Comparison of ENCODE assay signal across 18 mouse cellular contexts in the genomic region with DNA sequence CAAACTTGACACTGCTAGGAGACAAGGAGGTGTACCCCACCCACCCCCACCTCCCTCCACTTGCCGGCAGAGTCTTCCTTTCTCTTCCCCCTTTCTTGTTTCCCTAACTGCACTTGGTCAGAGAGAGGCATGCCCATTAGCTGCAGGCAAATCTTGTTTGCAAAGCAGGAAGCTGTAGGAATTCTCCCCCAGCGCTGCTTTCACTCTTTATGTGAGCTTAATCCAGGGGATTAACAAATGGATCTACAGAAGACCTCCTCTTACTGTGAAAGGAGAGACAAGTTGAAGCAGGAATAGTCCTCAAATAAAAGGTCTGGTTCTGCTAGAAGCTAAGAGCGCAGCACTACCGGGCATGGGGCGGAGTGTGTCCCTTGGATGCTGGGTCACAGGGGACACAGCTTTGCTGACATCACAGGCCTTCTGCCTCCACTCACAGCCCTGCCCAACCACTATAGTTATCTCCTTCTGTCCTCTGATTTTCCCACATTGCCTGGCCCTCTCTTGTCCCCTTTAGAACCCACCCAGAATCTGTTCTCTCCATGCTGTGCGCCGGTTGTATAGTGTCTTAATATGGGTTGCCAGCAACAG.
DNase-seq lines count a peak whose midpoint lies in the region; ATAC-seq and TF ChIP-seq lines count a peak whose summit lies in the region.
"Had no signal": no experiment of that assay in that cellular context is flagged by ENCODE, and none has a peak within 500 bp of the region (broad histone marks: within the 10 kb centered on the region; RNA-seq: fewer than 3 reads in every experiment).

No protein-coding gene starts in this region.

- TF ChIP-seq POLR2A in brain, embryonic 14.5 days (IDR thresholded peaks at IDR 0.05; ENCODE audit: borderline replicate concordance, extremely low read depth, insufficient read depth, insufficient read length, poor library complexity, severe bottlenecking), result no peak

- H3K27me3 ChIP-seq in heart, embryonic 13.5 days (replicated peaks), result no peaks in the 10 kb centered on the region; the same call in 1 of the 2 replicates
- H3K27me3 ChIP-seq in midbrain, embryonic 10.5 days (ENCODE audit: low read depth, poor library complexity, severe bottlenecking), result peaks cover 88% of the 10 kb centered on the region
- no peaks in the 10 kb centered on the region for H3K27me3 ChIP-seq in midbrain, embryonic 14.5 days (ENCODE audit: control insufficient read depth, insufficient read depth, low read length)
- H3K27me3 ChIP-seq: embryonic facial prominence, embryonic 12.5 days; limb, embryonic 15.5 days; liver, embryonic 15.5 days; stomach, embryonic 15.5 days had no signal

- peaks cover 7% of the 10 kb centered on the region for H3K4me1 ChIP-seq in heart, embryonic 13.5 days
- H3K4me1 ChIP-seq in midbrain, embryonic 10.5 days, result peaks cover 17% of the 10 kb centered on the region
- H3K4me1 ChIP-seq in midbrain, embryonic 14.5 days (ENCODE audit: control insufficient read depth, insufficient read depth, low read length), result no peaks in the 10 kb centered on the region
- H3K4me1 ChIP-seq: embryonic facial prominence, embryonic 12.5 days; limb, embryonic 15.5 days; liver, embryonic 15.5 days; stomach, embryonic 15.5 days had no signal

- H3K9me3 ChIP-seq in heart, embryonic 13.5 days, result no peaks in the 10 kb centered on the region
- H3K9me3 ChIP-seq in midbrain, embryonic 10.5 days (replicated peaks), result no peaks in the 10 kb centered on the region
- H3K9me3 ChIP-seq in midbrain, embryonic 14.5 days (ENCODE audit: control insufficient read depth, low read length), result no peaks in the 10 kb centered on the region
- H3K9me3 ChIP-seq: embryonic facial prominence, embryonic 12.5 days; forebrain, embryonic 15.5 days; limb, embryonic 15.5 days; liver, embryonic 15.5 days; stomach, embryonic 15.5 days had no signal

- H3K4me3 ChIP-seq in heart, embryonic 13.5 days, result peak overlapping the region; percentile 16
- H3K4me3 ChIP-seq in midbrain, embryonic 10.5 days, result no peak overlapping the region
- H3K4me3 ChIP-seq in midbrain, embryonic 14.5 days (replicated peaks; ENCODE audit: low read depth, low read length), result no peak overlapping the region
- H3K4me3 ChIP-seq: embryonic facial prominence, embryonic 12.5 days; forebrain, embryonic 15.5 days; limb, embryonic 15.5 days; liver, embryonic 15.5 days; stomach, embryonic 15.5 days had no signal

- 33% methylated on average over 7 of the region's 7 CpGs for WGBS in heart, embryonic 13.5 days
- WGBS in midbrain, embryonic 10.5 days, result 30% methylated on average over 7 of the region's 7 CpGs
- 27% methylated on average over 7 of the region's 7 CpGs for WGBS in midbrain, embryonic 14.5 days

- H3K36me3 ChIP-seq in heart, embryonic 13.5 days, result no peaks in the 10 kb centered on the region
- H3K36me3 ChIP-seq in midbrain, embryonic 10.5 days, result no peaks in the 10 kb centered on the region
- no peaks in the 10 kb centered on the region for H3K36me3 ChIP-seq in midbrain, embryonic 14.5 days (ENCODE audit: control insufficient read depth, insufficient read depth, low read length)
- H3K36me3 ChIP-seq: embryonic facial prominence, embryonic 12.5 days; forebrain, embryonic 15.5 days; limb, embryonic 15.5 days; liver, embryonic 15.5 days; stomach, embryonic 15.5 days had no signal

- H3K27ac ChIP-seq in heart, embryonic 13.5 days (replicated peaks), result no peak overlapping the region
- no peak overlapping the region for H3K27ac ChIP-seq in midbrain, embryonic 10.5 days (replicated peaks)
- no peak overlapping the region for H3K27ac ChIP-seq in midbrain, embryonic 14.5 days (replicated peaks; ENCODE audit: low read depth, low read length)
- H3K27ac ChIP-seq: embryonic facial prominence, embryonic 12.5 days; forebrain, embryonic 15.5 days; hindbrain, embryonic 14.5 days; limb, embryonic 15.5 days; liver, embryonic 15.5 days; stomach, embryonic 15.5 days had no signal

- peak overlapping the region; percentile 34; the same call in 1 of the 2 replicates for H3K9ac ChIP-seq in heart, embryonic 13.5 days
- H3K9ac ChIP-seq in midbrain, embryonic 14.5 days (replicated peaks; ENCODE audit: low read length), result no peak overlapping the region
- H3K9ac ChIP-seq: embryonic facial prominence, embryonic 12.5 days; forebrain, embryonic 15.5 days; hindbrain, embryonic 14.5 days; limb, embryonic 15.5 days; liver, embryonic 15.5 days; stomach, embryonic 15.5 days had no signal

- intact Hi-C loops in heart, postnatal 14 days (cut with DNase I), result no loop called here

- H3K4me2 ChIP-seq in heart, embryonic 13.5 days, result peak overlapping the region; percentile 54
- no peak overlapping the region for H3K4me2 ChIP-seq in midbrain, embryonic 14.5 days (ENCODE audit: low read length)
- H3K4me2 ChIP-seq: embryonic facial prominence, embryonic 12.5 days; forebrain, embryonic 15.5 days; hindbrain, embryonic 14.5 days; limb, embryonic 15.5 days; liver, embryonic 15.5 days; stomach, embryonic 15.5 days had no signal

- no peak for ATAC-seq in heart, embryonic 13.5 days (ENCODE audit: extremely low read depth, insufficient number of reproducible peaks, low FRiP score, low TSS enrichment)
- ATAC-seq in midbrain, embryonic 14.5 days (ENCODE audit: low FRiP score, low TSS enrichment), result no peak
- ATAC-seq: forebrain, embryonic 15.5 days had no signal

- DNase-seq in heart, postnatal 14 days, result no peak
- peak; percentile 25 for DNase-seq in midbrain, embryonic 10.5 days (ENCODE audit: low spot score)
- DNase-seq in midbrain, embryonic 14.5 days, result no peak
- DNase-seq in brain, embryonic 14.5 days (ENCODE audit: low read depth), result peak; percentile 27
- peak; percentile 60 for DNase-seq in gonadal fat pad, adult 2 months (ENCODE audit: low read depth)
- DNase-seq in urinary bladder, postnatal 4 days (ENCODE audit: low spot score in 2 of 2), result no peak
- DNase-seq: B cell, adult 2 months; cerebellum, adult 9-10 months; gastrocnemius, postnatal 25 days; kidney, adult 8-10 months; kidney, postnatal 25 days had no signal

- no peak for TF ChIP-seq CTCF in brain, embryonic 14.5 days (IDR thresholded peaks at IDR 0.05; ENCODE audit: borderline replicate concordance, extremely low read depth, insufficient read depth, insufficient read length)

Comparison
In these comparisons a context has a peak if more than half of its experiments do, and no peak if none do; other contexts are left out.
1. DNase-seq: peak in midbrain, embryonic 10.5 days (single experiment), brain, embryonic 14.5 days (single experiment) and gonadal fat pad, adult 2 months (single experiment); none in heart, postnatal 14 days (0 of 2), midbrain, embryonic 14.5 days (single experiment) and urinary bladder, postnatal 4 days (0 of 2).